Mouse (Mus musculus) layer of hippocampus, adult 18-20 months (tissue): ENCODE results near the gene Plch1. TPM values are rescaled to one million over a fixed set of nuclear protein-coding genes. Genes with fewer than 3 reads are reported as not detected.

Source experiments
- DNase-seq, 2 experiments: peaks; one replicate each; pipeline ENCODE4 v3.0.0; 2022; ENCODE audit warnings: low spot score in 2 of 2
- total RNA-seq, 2 experiments: library from RNA; stranded (reverse); gene quantifications; 2 replicates each; pipeline ENCODE4 v1.2.3; 2021

The Plch1 gene
- total RNA-seq, 2 experiments from 2014 or later = 4.6 to 4.7 TPM

- DNase-seq = peak in 1 of 2 experiments; percentile 70
Observed at GRCm38 (mm10) chr3:63862716-63863115, 36.6 kb downstream of the Plch1 start.

- no peak for DNase-seq
Observed at GRCm38 (mm10) chr3:63852828-63853227, 46.4 kb downstream of the Plch1 start.

GRCm38 (mm10) chr3:63851125-63851698, 48.1 kb downstream of the Plch1 start:
- DNase-seq = peak in 1 of 2 experiments; percentile 25

- DNase-seq = no peak
Observed at GRCm38 (mm10) chr3:63849765-63850346, 49.4 kb downstream of the Plch1 start.

DNA sequence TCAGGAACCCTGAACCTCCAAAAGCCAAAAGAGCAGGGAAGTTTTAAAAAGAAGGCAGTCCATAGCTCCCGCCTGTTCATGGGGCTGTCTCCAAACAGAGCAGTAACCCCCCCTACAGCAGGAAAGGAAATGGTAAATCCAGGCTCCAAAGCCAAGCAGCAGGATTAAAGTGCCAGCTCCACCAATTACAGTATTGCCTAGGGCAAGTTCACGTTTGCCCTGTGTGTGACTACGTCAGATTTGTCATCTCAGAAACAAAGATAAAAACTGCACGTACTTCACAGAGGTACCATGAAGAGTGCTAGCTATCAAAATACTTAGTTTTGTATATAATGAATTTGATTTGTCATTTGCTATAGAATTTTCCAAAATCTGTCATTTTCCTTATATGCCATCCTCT, 55.1 kb downstream of the Plch1 start:
- no peak for DNase-seq

GRCm38 (mm10) chr3:63842436-63842835, 56.8 kb downstream of the Plch1 start:
- DNase-seq = no peak

- DNase-seq = no peak
Observed at GRCm38 (mm10) chr3:63837750-63838149, 61.5 kb downstream of the Plch1 start.

DNA sequence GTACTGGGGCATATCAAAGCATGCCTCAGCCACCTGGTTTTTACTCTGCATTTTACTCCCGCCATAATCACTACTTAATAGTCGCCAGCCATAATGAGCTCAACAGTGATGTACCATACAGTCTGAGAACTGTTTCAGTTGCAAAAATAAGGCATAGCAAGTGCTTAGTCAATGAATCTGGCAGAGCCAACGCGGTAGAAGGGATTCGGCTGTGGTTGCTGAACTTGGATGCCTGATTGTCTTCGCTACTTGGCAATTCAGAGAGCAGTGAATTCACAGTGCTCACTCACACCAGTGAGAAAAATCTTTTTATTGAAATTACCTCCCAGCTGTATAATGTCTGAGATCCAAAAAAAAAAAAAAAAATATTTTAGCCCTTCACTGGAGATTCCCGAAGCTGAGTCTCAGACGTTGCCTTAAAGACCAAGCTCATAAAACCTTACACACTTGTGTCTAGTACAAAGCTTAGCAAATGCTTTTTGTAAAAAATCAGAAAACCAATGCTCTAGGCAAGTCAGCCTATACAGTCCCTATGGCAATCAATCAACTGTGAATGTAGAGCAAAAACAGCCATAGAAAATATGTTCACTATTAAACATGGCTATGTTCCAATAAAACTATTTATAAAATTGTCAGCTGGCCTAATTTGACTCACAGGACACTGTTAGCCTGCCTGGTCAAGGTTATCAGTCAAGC, 62.2 kb downstream of the Plch1 start:
- DNase-seq = no peak

- no peak for DNase-seq
Observed at GRCm38 (mm10) chr3:63835816-63836215, 63.5 kb downstream of the Plch1 start.

DNA sequence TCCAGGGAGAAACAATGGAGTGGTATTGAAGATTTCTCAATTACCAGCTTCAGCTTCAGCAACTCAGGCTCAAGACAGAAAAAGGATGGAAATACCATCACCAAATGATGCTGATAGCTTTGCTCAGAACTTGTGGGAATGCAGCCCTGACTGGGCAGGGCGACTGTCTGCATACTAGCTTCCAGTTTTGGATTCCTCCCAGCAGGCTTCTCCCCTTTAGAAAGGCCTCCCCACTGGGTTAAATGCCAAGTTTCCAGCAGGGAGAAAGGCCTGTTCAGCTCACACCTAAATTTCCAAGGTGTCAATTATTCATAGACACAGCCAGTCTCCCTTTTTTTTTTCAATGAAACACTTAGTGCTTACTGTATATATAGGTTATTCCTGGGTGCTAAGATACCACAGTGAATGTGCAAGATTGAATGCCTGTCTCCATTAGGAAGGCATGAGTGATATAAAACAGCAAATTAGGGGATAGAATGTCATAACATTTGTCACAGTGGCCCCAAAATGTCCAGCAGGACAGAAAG, 75.3 kb downstream of the Plch1 start:
- DNase-seq = no peak

DNA sequence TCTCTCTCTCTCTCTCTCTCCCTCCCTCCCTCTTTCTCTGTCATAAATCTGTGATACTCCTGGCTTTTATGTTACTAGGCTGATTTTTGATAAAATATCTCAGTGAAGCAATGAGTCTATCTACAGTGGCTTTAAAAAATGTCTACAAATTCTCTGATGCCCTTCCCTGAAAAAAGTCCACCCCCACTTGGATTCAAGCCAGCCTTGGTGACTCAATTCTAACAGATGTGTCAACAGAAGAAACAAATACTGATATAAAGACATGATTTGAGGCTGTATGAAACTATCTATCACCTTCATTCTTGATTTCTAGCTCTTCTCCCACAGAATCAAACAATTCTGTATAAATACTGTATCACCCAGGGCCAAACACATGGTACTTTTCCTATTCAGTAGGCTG, 76.6 kb downstream of the Plch1 start:
- DNase-seq = peak; percentile 16 to 44

DNA sequence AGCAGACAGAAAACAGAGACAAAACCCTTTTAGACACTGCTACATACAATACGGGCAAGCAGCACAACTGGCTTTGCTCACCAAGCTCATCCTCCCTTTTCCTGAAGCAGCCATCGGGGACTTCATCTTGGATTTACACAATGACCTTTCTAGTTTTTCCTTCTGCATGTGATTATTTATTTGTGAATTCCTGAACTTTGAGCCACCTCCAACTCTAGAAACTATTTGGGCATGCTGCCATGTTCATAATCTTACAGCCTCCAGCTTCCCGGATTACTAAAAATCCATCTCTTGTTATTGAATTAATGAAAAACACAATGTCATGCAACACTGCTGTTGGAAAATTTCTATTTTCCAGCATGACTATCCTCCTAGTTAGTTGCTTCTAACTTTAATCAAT, 84.1 kb downstream of the Plch1 start:
- DNase-seq = no peak

DNA sequence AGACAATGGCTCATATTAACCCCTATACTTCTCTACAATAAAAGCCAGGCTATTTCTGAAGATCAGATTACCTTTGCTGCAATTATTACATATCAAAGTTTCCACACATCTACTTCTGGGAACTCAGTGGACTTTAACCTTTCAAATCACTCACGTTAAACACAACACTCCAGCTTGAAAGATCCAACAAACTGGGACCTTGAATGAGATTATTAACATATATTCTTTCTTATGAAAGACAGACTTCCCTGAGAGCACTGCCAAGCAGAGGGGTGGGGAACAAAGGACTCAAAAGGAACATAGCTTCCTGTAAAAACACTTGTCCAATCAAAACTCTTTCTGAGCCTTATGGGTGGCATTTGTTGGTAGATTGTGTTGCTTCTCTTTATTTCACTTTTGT, 85.1 kb downstream of the Plch1 start:
- no peak for DNase-seq

DNA sequence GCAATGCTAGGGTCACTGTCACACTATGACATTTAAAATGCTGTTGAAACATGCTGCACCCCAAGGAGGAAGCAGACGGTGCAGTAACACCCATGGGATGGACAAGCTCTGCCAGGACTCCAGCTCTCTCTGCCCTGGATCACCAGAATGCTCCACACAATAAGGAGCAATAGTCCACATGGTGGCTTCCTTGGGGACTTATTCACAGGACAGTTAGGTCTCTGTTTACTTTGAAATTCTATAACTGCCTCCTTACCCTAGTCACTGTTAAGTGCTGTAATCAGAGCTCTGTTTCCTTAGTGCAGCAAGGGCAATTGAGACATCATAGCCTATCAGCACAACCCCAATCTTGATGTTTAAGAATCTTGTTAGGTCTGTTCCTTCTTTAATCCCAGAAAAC, 92.4 kb downstream of the Plch1 start:
- DNase-seq = no peak

- DNase-seq = no peak
Observed at GRCm38 (mm10) chr3:63805496-63805895, 93.8 kb downstream of the Plch1 start.

- no peak for DNase-seq
Observed at GRCm38 (mm10) chr3:63800685-63801084, 98.6 kb downstream of the Plch1 start.

DNA sequence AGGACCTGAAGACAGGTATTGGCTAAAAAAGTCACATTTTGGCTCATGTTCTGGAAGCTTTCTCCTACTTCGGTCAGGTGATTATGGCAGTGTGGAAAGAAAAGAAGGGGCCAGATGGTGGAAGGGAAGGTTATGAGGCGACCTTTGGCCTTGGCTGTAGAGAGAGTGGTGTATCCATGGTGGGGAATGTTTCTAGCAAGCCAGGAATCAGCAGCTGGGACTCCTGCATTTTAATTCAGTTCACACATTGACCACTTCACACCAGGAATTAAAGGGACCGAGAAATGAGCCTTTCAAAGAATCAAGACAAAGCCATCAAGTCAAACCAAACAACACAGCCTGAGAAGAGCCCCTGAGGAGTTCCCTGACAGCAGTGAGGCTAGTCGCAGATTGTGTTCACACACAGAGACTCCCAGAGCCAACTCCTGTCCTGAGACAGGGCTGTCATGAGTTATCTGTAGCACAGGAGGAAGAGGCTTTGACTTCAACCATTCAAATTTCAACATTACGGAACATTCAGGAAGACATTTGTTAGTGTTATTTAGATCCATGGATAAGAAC, 112.4 kb downstream of the Plch1 start:
- DNase-seq = no peak

DNA sequence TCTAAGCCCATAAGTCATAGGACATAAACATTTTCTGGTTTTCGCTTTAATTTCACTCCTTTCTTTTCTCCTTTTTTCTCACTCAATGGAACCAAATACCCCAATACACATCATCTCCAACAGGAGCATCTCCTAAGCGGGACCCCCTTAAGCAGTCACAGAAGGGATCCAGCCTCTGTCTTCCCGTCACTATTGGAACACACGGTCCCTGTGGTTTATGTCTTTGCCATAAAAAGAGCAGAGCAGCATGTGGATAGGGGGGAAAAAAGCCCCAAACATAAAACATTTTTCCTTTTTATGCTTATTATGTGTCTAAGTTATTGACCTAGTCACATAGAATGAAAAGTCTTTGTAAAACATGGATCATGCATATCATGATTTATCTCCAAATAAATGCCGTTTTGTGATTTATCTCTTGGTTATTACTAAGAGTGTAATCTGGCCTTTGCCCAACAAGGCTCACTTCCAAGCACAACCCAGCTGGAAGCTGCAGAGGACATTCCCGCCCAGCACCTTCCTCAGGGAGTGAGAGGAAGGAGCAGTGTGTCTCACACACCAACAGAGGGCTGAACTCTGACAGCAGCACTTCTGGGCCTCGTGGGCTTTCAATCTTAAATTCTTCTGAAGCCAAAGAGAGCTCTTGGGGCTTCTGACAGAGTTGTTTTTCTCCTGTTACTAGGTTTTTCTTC, 126.5 kb downstream of the Plch1 start:
- no peak for DNase-seq

DNA sequence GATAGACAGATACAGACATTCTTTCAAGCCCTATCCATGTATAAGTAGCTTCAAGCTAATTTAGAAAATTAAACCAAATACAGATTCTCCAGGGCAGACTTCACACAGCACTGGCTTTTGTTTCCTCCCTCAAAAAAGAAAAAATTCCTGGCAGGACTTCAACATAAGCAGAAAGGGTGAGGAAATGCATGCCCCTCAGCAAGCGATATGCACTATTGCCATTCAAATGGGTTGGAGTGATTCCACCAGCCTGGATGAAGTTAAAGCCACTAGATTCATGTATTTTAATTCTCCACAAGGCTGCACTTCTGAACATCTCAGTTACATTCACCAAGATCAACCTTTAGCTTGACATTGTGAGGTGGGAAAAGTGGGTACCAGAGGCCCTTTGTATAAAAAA, 138.5 kb downstream of the Plch1 start:
- no peak for DNase-seq

- peak in 1 of 2 experiments; percentile 9 for DNase-seq
Observed at GRCm38 (mm10) chr3:63740073-63740472, 159.2 kb downstream of the Plch1 start.

DNA sequence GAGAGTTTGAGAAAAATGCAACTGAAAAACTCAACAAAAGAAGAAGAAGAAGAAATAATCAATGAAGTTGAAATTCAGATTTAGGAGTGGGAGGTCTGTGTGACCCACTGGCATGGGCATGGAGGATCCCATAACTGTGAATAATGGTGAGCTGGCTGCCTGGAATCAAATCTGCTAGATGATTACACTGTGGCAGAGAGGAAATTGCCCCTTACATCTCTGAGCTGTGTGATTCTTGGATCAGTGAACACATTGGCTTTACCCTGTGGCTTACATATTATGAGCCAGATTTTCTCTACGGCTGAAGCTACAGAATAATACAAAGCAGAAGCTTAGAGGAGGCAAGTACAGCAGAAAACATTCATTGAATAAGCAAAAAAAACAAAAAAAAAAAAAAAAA, 170.9 kb downstream of the Plch1 start:
- no peak for DNase-seq
